Mouse (Mus musculus): Measurements from ENCODE around the gene Slc1a3.

The Slc1a3 gene

DNA sequence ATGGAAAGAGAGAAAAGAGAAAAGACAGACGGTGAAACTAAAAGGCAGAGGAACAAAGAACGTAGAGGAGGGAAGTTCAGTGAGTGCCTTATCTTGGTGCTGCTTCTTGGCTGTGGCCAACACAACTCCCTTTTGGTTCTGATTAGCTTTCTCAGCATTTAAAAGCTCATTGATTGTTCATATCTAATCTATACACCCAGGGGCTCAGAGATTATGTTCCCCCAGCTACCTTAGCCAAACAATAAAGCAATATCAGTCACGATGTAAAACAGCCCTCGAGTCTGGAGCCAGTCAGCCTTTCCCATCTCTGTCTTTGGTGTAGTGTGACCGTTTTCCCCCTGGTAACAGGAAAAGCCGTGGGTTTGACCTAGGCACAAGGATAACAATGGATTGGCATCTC is 48.7 kb downstream of the Slc1a3 start:
- DNase-seq (ENCODE audit: extremely low read depth, insufficient read length, low spot score), result no peak

DNA sequence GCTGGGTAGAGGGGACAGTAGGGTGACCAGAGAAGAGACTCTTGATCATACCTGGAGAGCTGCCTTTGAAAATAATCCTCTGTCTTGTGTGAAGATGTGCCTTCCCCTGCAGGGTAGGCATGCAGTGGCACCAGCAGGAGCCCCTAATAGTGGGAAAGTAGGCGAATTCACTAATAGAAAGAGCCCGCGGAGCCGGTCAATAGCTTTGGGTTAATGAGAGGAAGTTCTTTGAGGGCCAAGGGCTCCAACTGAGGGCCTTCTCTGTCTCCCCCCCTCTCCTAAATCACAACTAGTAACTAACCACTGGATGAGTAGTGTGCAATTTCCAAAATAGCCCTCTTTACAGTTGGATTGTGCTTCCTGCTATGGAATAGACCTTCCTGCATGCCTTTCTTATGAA is 50.6 kb downstream of the Slc1a3 start:
- DNase-seq (ENCODE audit: extremely low read depth, insufficient read length, low spot score), result no peak

DNA sequence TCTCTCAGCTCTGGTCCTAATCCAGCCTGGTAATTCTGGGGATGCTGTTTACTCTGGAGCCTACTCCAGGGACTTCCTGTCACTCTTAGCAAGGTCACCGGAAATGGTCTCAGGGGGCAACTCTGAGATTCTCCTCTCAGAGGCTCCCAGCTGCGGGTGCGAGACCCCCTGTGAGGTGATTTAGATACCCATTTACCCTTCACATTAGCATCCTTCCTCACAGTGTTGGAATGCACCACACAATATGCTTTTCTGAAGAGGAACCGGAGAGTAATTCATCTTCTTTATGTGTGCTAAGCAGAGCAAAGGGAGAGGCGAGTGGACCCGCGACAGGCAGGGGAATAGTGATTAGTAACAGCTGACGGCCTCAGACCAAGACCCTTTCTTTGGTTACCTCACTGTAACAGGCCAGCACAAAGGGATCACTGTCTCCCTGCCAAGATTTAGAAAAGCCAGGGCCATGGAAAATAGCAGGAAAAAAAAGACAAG is 51.0 kb downstream of the Slc1a3 start:
- DNase-seq (ENCODE audit: extremely low read depth, insufficient read length, low spot score), result no peak

DNA sequence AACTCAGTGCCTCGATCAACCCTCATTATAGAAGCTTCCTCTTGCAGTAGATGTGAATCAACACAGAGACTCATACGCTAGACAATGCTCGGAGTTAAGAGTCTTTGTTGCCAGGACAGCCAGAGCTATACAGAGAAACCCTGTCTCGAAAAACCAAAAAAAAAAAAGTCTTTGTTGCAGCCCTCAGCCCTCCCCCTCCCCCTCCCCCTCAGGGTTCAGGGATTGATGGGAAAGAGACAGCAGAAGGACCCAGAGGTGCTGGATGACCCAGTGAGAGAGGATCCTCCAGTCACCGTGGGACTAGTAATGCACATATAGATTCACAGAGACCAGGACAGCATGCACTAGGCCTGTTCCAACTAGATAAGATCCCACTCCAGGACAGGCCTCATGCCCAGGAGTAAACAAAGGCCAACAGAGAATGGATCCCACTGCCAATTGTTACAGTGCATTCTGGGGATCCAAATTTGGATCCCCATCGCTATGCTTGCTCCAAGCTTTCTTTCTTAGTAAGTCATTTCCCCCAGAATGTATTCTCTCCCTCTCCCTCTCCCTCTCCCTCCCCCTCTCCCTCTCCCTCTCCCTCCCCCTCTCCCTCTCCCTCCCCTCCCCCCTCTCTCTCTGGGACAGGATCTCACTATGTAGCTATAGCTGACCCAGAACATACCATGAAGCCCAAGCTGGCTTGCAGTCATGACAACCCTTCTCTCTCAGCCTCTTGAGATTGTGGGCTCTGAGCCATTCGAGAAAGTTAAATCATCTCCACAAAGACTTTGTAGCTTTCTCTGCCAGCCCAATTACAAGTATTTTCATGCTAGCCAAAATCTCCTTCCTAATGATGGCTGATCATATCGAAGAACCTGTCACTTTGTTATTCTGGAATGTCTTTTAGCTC is 52.2 kb downstream of the Slc1a3 start:
- no peak for DNase-seq (ENCODE audit: extremely low read depth, insufficient read length, low spot score)

DNA sequence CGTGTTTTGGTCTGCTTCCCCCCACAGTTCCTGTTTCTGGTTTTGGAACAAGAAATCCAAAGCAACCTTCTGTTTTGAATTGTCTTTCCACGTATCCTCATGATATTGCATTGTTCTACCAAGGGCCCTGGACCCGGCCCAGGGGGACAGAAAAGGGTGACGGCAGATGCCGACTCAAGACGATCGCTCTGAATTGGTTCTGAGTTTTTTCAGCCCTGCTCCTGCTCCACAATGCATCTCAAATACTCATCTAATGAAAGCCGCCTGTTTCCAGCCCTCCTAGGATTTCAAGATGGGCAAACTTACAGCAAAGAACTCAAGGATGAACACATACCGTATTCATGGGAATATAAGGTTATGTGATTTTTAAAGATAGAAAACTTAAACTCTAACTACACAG is 55.3 kb downstream of the Slc1a3 start:
- DNase-seq (ENCODE audit: extremely low read depth, insufficient read length, low spot score), result no peak

DNA sequence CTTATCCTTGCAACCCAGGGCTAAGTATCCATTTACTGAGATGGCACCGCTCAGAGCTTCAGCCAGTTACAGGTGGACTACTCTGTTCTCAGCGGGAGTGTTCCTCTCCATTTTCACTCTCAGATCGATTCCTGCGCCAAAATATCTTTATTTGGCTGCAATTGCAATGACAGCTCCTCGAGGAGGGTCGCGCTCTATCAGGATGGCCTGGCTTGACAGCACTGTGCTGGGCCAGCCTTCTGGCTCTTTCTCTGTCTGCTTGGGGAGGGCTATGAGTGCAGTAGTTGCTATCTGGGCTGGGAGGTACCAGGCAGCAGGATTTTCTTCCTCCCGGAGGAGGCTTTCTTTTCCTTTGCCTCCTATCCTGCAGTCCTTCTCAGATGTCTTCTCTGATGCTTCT is 57.9 kb downstream of the Slc1a3 start:
- DNase-seq (ENCODE audit: extremely low read depth, insufficient read length, low spot score), result no peak

DNA sequence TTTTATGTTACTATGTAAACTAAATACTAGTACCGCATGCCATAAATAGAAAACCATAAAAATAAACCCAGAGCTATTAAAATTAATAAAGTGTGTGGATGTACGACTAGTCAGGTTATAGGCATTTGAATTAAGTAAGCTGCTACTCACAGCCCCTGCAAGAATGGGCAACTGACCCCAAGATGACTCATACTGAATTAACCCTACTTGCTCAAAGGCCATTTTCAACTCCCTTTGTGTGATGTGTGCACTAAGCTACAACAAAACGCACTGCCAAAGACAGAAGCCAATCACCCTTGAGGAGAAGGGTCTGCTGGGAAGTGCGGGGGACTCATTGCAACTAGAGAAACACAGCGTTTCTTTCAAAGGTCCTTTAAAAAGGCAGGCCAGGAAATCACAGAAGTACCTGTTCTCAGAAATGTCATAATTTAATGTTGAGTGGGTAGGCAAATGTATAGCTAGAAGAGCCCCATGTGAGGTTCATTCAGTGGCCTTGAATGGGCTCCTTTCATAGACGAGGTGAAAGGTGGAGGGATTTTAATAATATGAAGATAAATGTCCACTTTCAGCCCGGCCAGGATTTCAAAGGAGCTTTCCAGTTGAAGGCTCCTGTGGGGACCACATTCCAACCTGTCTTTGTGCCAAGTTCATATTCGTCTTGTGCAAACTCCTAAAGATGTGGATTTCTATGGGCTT is 66.4 kb downstream of the Slc1a3 start:
- no peak for DNase-seq (ENCODE audit: extremely low read depth, insufficient read length, low spot score)

DNA sequence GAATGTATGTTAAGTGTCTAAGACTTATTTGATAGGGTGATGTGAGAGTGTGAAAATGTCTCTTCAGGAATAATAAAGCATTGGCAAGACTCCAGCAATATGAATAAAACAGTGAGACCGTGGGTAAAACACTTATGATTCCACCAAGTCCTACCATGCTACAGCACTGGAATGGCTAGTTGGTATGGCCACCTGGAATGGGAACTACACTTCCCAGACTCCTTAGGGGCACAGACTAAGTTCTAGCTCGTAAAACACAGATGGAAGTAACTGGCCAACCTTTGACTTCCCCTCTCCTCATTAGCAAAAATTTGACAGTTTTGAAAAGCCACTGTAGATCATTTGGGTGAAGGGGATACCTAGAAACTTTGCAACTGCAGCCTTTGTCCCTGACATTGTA is 70.7 kb downstream of the Slc1a3 start:
- DNase-seq (ENCODE audit: extremely low read depth, insufficient read length, low spot score), result no peak

DNA sequence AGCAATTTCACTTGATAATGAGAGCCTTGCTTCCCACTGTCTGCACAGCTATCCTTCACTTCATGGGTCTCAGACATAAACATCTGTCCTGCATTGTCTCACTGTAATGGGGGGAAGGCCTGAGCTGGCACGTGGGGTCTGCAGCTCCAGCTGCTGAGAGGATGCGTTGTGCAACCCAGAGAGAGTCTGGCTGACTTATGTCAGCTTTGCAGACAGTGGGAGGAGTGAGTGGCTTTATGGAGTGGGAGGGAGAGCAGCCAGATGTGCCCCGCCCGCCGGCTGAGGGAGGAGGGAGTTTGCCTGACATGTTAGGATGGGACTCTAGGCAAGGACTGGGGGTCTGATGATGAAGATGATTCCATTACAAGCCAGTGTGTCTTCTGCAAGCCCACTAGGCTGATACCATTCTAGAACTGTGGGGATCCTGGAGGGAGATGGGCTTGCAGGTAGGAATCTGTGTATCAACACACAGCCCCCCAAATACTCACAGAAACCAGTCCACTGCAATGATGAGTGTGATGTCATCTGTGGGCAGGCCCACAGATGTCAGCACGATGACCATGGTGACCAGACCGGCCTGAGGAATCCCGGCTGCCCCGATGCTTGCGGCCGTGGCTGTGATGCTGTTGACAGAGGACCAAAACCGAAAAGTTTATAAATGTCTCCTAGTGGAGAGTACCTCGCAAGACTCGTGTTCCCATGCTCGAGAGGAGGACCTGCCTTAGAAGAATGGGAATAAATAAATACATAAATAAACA is 71.8 kb downstream of the Slc1a3 start:
- DNase-seq (ENCODE audit: extremely low read depth, insufficient read length, low spot score), result no peak

DNA sequence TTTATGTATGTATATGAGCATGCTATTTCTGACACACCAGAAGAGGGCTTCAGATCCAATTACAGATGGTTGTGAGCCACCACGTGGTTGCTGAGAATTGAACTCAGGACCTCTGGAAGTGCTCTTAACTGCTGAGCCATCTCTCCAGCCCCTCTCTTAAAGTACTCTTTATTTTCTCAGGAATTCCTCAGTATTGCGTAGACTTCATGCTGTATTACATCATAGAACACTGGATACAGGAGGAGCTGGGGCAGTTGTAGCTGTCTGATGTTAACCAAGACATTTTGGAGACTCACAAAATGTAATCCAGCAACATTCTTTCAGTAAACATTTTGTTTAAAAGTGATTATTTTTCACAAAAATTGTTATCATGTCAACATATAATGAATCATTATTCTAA is 73.3 kb downstream of the Slc1a3 start:
- no peak for DNase-seq (ENCODE audit: extremely low read depth, insufficient read length, low spot score)

DNA sequence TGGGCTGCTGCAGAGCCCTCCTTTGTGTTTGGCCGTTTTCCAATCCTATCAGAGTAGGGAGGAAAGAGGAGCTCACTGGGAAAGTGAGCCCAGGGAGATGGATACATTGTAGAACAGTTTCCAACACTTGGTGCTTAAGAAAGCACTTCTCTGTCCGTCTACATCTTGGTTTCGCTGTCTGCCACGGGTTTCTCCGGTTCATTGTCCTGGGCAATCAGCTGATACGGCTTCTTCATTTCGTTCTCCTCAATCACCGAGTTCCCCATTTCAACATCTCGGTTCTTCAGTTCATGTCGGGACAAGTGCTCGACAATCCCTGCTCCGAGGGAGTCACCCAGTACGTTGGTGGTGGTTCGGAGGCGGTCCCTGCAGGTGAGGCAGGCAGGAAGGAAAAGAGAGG is 74.6 kb downstream of the Slc1a3 start:
- DNase-seq (ENCODE audit: extremely low read depth, insufficient read length, low spot score), result no peak

DNA sequence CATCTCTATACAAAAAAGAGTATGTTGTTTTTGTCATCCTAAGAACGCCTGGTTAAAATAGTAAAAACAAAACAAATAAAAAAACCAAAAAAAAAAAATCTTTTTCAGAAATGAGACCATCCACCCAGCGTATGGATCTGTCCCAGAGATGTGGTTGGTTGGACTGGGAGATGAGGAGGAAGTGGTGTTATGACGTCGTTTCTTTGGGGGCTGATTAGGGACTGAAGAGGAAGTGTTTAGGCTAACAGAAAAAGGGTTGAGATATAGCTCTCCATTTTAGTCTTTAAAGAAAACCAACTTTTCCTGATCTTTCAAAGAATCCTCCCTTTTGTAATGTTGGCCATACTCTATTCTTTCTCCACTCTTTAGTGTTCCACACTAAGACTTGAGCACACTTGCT is 75.8 kb downstream of the Slc1a3 start:
- no peak for DNase-seq (ENCODE audit: extremely low read depth, insufficient read length, low spot score)

DNA sequence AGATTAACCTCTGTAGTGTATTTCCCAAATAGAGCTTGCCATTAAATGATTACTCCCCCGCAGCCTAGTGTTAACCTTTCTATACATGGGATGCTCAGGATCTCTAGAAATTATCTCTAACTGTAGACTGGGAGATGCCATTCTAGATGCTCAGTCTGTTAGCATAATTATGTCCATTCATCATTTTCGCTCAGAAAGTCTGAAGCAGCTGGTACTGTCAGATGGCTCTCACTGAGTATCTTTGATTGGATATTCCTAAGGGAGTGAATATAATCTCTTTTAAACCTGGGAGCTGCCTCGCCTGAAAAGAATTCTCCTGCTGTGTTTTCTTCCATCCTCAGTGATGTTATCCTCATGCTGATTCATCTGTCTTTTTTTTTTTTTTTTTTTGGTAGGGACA is 76.2 kb downstream of the Slc1a3 start:
- no peak for DNase-seq (ENCODE audit: extremely low read depth, insufficient read length, low spot score)

DNA sequence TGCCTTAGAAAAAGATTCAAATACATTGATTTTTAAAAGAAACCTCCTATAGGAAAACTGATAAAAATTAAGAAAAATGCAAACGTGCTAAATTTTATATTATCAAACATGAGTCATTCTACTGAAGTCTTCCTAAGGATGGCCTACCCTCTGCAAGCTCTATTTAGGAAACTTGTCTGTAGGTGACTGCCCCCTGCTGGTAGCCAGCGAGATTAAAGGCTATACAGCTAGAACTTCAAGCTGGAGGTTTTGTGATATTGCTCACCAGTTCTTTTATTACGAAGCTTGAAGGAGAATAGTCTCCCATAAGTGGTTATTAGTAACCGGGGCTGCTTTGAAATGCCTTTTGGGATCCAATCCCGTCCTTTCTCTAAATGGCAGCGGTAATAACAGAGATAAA is 77.2 kb downstream of the Slc1a3 start:
- DNase-seq (ENCODE audit: extremely low read depth, insufficient read length, low spot score), result no peak

DNA sequence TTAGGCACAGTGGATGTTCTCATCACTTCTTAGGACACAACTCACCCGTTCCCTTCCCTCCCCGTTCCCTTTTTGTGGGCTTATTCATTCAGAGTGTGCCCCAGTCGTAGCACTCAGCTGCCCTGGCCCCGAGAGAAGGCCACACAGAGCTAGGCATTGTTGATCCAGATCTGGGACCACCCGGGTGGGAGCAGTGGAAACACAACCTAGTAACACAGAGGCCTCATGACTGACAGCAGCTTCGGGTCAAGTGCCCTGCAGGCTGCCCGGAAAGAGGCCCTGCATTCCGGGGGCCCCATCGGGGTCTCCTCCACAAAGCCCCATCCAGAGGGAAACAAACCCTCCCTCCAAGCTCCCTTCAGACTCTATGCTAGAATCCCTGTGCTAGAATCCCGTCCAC is 78.2 kb downstream of the Slc1a3 start:
- DNase-seq (ENCODE audit: extremely low read depth, insufficient read length, low spot score), result no peak

DNA sequence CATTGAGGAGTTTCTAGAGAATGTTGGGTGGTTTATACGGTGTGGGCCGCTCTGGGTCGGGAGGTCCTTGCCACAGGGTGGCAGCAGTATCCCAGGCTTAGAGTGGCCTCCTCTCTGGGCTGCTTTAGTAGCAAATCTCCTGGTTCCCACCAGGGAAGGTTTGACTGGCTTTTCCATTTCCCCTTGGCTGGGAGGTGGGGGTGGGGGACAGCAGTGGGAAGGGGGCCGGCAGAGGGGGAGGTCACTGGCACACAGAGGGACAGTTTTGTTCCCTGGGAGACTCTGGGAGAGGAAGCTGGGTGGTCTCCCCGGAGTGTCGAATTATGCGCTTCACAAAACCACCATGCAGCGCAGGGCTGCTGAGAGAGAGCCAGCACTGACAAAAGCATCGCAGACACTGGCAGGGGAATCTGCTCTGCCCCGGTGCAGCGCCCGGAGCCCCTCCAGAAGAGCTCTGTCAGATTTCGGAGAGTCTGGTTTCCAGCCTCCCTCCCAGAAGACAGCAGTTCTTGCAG is 81.2 kb downstream of the Slc1a3 start:
- no peak for DNase-seq (ENCODE audit: extremely low read depth, insufficient read length, low spot score)

DNA sequence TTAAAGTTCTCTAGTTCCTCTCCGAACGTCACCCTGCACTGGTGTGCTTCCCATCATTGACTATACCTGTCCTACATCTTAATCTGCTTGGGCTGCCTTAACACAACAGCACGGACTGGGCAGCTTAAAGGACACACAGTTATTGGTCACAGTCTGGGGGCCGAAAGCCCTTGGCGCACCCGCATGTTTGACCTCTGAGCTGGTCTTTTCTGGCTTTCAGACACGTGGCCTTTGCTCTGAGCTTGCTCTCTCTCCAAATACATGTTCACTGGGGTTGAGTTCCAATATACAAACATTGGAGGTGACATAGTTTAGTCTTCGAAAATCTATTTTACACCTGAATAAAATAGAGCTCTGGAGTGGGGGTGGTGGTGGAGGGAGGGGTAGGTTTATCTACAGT is 82.4 kb downstream of the Slc1a3 start:
- DNase-seq (ENCODE audit: extremely low read depth, insufficient read length, low spot score), result no peak

DNA sequence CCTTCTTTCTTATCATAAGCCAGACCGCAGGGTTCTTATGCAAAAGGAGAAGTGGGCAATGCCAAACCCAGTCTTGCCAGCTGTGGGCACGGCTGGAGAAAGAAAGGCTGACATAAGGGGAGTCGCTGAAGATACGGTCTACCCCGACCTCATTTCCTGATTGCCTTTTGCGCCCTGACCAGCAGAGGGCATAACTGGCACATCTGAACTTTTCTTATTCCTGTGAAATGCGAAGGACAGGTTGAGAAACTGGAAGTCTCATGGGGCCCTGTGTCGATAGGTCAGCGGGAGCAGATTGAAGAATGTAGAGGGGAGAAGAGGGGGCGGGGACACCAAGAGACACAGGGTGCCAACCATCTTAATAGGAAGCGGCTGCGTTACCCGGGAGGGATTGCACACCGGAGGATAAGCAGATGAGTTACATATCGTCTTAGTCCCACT is 83.4 kb downstream of the Slc1a3 start:
- no peak for DNase-seq (ENCODE audit: extremely low read depth, insufficient read length, low spot score)

DNA sequence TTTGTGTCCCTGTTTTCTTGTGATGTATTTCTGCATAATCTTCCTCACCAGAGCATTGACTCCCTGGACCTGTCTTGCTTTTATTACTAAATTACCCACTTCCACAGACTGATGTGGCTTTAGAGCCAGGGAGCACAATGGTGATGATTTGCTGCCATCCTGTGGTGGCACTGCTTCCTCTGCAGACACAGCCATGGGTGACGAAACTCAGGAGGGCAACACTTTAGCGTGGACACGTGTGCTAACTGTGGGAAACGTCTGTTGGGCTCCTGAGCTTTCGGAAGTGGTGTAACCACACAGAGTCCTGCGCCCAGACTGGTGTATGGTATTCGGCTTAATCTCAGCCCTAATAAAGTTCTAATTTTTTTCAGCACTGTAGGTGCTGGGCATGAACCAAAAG is 85.2 kb downstream of the Slc1a3 start:
- peak; percentile 16 for DNase-seq (ENCODE audit: extremely low read depth, insufficient read length, low spot score)

DNA sequence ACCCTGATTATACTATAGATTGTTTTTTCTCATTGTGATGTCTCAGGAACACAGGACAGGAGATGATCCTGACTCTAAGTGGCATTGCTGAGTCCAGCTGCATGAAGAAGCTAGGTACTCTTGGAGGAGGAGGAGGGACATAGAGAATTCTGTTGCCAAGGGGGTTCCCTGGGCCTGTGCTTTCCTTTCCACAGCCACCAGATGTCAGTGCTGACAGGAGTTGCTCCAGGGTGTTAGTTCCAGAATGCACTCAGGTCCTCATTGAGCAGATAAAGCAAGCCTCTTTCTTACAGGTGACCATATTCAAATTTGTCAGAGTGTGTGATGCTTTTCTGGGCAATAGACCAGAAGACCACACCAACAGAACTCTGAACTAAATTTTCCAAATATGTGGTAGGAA is 86.7 kb downstream of the Slc1a3 start:
- no peak for DNase-seq (ENCODE audit: extremely low read depth, insufficient read length, low spot score)

DNA sequence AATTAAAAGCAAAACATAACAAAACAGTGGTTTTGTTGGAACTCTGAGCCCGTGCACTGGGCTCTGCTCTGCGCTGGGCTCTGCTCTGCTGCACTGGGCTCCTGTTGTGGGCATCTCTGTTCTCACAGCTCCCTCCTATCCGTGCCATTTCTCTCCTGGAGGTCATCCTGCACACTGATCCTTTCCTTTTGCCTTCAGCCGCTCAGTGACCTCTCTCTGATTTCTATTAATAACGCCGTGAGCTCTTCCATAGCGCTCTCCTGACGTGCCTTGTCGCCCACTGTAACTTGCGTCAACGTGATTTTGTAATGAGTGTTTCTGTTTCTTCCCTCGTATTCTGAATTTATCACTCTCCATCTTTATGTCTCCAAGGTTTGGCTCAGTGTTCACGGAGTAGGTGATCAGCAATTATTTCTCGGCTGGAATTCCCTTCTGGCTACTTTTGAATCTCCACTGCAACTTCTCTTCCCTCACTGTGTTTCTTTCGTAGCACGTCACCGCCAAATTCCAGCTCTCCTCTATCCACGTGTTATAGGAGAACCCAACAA is 91.0 kb downstream of the Slc1a3 start:
- DNase-seq (ENCODE audit: extremely low read depth, insufficient read length, low spot score), result no peak

Measured in 3134 (cell line).